Mouse (Mus musculus): ENCODE results near the gene Gm10643.

DNA sequence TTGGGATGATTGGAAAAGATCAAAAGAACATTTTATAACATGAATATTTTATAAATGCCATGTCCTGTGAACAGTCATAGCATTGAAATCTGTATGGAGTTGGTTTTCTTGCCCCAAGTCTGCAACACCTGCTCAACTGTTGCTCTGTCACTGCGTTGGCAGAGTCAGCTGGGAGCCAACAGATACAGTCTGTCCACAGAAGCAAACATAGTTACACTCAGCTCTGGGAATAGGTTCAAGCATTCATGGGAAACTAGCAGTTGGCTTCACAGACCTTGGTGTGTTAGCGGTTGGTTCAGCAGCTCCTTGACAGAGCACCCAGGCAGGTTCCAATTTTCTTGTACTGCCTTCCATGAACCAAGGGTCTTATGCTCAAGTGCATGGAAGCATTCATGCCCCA is 5.7 kb upstream of the Gm10643 start:
- TF ChIP-seq POLR2A (IDR thresholded peaks at IDR 0.05; ENCODE audit: control insufficient read depth, extremely low read depth, insufficient read depth, low read length, poor library complexity) (no peak), CTCF (IDR thresholded peaks at IDR 0.05; ENCODE audit: borderline replicate concordance, control insufficient read depth, extremely low read depth, insufficient read depth, low read length, poor library complexity) (no peak)
